Mouse (Mus musculus) hematopoietic stem cell, adult 5-6 weeks (primary cell): Measurements from ENCODE around the gene Nkx1-2. TPM values are rescaled to one million over a fixed set of nuclear protein-coding genes. Genes with fewer than 3 reads are reported as not detected.
A peak's percentile ranks its signal among the peaks of the same experiment; 100 is the strongest.

Source experiments
- ATAC-seq, 2 experiments: fragments of 125-278 bp in 1 of 2; replicated peaks in 1 of 2; 2 replicates each; pipeline ENCODE4 v1.8.0; 2016 to 2017; ENCODE audit warnings: inconsistent platforms in 2 of 2, mild to moderate bottlenecking in 2 of 2, moderate number of reproducible peaks in 2 of 2, low read depth in 1 of 2, moderate TSS enrichment in 1 of 2; ENCODE audit not compliant: low FRiP score in 2 of 2, poor library complexity in 2 of 2, severe bottlenecking in 2 of 2, insufficient read depth in 1 of 2, low TSS enrichment in 1 of 2
- total RNA-seq: library from RNA; stranded (forward); fragments of 172-1452, 232-1000 nt; gene quantifications from 2 replicates; pipeline ENCODE4 v1.2.3, GENCODE M21; 2017

The Nkx1-2 gene
- total RNA-seq = not detected in 2 replicates

DNA sequence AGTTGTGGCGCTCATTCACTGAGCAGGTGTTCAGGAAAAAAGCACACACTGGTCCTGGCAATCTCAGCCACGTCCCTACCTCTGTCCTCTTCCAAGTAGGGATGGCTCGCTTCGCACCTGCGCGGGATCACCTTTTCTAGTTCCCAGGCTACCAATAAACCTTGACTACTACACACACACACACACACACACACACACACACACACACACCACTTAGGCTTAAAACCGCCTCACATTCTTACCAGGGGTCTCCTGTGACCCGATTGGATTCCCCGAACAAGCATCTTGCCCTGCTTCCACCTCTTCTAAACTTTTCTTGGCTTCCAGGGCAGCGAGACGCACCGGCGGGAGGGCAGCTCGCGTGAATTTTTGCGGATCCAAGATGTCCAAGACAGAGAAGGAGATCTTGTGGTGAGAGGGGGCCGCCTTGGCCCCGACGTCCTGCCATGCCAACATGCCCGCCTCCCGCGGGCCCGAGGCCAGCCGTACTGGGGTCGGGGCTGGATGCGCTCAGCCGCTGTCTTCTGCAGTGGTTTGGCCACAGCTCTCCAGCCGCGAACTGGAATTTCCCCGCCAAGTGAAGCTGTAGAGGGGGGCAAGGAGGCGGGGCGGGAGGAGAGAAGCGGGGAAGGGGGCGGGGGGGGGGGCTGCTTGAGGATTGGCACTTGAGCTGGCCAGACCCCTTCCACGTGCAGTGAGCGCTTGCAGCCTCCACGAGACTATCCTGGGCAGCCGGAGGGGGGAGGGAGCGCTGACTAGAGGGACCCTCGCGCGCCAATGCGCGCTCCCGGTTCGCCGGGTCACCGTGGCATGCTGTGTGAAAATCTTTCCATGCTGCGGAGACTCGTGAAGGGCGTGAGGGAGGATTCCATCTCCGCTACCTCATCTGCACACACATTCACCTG lies at the start of gene Nkx1-2:
Gene Nkx1-2 (minus strand): TSS at position 567 of the 905 bp plus-strand sequence.
- no peak; a peak in 1 of 4 replicates for ATAC-seq

DNA sequence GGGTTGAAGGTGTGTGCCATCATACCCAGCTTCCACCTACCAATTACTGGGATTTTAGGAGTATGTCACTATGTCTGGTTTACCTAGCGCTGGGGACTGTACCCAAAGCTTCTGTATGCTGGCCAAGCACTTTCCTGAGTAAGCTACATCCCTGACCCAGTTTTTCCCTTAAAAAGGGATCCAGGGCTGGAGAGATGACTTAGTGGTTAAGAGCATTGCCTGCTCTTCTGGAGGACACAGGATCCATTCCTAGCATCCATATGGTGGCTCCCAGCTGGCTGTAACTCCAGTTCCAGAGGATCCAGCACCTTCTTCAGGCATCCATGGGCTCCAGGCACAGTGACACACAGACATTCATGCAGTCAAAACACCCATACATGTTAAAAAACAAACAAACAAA lies 47.1 kb upstream of the Nkx1-2 start:
- no peak for ATAC-seq

- ATAC-seq = no peak
These were observed 45.3 kb upstream of the Nkx1-2 start for GRCm38 (mm10) chr7:132644605-132645279.

DNA sequence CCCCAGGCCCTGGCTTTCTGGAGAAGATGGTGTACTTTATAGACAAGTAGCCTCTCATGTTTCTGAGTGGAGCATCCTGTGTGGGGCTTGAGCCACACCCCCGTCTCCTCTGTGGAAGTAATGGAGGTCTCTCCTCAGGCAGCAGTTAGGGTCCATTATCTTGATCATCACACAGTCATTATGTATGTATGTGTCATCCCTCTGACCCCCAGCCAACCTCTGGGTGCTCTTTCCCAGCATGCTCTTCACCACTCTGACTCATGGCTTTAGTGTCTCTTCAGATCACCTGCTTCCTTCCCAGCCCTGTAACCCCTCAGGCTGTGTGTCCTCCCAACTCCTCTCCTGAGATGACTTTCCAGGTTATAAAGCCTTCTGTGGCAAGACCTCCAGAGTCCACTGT lies 42.2 kb upstream of the Nkx1-2 start:
- no peak for ATAC-seq

GRCm38 (mm10) chr7:132640946-132641345 lies 41.5 kb upstream of the Nkx1-2 start:
- ATAC-seq = no peak

DNA sequence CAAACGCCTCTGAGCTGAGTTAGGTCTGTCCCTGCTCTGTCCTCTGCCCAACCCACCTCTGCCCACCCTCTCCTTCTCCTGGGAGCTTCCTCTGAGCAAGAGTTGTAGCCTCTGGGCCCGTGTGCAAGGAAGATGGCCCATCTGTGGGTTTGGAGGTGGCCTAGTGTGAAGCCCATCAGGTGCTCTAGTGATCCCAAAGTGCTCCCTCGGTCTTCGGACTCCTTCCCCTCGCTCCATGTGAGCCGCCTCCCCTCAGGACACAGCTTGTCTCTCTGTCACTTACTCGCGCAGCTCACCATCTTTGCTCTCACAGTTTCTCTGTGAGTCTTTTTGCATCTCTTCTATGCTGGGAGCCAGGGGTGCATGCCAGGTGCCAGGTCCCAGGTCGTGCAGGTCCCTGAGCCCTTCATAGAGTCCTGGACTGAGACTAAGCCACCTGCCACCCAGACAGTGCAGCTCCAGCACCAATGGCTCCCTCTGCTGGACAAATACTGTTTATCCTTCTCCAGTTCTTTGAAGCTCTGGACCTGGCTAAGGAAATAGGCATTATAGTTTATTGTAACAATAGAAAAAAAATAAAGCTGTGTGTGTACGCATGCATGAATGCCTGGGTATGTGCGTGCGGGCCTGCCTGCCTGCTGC lies 39.1 kb upstream of the Nkx1-2 start:
- ATAC-seq = peak; percentile 67 to 78; a peak in 3 of 4 replicates

GRCm38 (mm10) chr7:132637292-132637691 lies 37.9 kb upstream of the Nkx1-2 start:
- ATAC-seq = no peak

GRCm38 (mm10) chr7:132631313-132631712 lies 31.9 kb upstream of the Nkx1-2 start:
- no peak for ATAC-seq

DNA sequence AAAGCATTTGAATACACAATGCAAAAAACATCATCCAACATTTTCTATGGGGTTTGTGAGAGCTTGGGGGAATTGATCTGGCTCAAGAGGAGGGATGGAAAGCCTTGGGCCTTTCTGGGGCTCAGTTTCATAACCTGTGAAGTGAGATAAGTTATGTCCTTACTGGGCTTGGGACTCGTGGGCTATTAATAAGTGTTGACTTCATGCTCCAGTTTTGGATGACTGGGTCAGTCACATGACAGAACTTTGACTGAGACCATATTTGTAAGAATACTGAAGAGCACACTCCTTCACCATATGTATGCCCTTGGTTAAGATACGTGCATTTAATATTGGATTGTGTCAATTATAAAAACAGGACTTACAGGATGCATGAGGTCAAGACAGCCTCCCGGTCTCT lies 28.0 kb upstream of the Nkx1-2 start:
- ATAC-seq = no peak

DNA sequence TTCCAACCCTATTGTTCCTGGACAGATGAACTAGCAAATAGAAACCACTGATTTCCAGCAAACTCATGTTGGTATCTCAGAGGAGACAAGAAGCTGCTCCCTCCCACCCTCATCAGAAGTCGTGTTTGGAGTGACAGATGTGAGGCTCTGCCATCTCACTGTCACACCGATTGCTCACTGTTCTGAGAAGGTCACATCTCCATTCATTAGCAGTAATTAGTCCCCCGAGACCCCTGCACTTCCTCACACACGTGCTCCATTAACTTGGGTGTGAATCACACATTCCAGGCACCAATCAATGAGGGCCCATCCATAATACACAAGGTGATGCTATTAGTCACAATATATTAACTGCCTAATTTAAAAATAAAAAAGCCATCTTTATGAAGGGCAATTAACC lies 26.7 kb upstream of the Nkx1-2 start:
- ATAC-seq = no peak

GRCm38 (mm10) chr7:132624161-132624560 lies 24.7 kb upstream of the Nkx1-2 start:
- no peak for ATAC-seq

DNA sequence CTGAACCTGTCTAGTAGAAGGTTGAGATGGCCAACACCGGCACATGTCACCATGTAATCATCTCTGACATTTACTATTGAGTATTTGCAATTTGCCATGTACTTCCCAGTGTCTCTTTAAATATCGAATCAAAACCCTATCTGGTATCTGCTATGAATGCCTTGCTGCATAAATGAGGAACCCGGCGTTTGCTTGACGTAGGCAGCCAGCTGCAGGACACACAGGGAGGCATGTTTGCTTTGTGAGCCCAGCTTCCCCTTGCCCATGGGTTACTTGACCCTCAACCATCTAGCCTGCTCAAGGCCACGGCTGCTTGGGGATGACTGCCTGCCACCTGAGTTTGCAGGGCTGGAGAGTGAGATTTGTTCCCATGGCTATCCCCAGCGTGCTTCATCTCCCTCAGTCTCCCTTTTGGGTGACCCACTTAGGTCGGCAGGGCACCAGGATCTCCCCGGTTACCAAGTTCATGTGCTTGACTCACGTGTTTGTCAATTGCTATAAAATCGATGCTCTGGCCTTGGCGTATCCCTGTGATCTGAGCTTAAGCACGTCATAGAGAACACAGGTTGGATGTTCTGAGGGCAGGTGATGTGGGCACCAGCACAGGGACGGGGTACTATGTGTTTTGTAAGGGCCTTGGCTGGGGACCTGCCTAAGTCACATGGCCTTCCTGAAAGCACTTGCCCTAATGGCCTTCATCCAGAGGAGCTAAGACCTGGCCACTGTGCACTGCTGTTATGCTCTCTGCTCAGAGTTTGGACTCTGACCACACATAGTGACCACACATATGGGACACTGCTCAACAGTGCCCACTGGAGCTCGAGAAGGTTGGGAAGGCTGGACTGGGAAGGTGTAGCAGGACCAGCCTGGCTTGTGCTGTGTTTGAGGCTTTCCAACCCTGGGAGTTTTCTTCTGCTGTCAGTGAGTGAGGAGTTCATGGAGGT lies 20.8 kb upstream of the Nkx1-2 start:
- ATAC-seq = peak in 1 of 2 experiments; percentile 7; a peak in 1 of 4 replicates

DNA sequence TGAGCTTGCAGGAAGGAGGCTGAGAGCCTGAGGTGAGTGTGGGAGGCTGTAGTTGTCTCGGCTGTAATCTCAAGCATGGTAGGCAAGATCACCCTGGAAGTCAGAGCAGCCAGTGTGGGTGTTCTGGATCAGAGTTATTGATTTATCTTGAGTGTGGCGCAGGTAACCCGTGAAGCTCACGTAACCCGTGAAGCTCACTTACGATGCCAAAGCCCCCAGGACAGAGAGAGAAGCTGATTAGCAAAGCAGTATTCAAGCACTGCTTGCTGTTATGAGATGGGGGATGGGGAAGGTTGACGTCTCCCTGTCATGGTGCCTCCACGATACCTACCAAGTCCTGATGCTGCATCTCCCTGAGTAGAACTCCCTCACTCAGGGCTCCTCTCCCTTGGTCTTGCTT lies 20.1 kb upstream of the Nkx1-2 start:
- ATAC-seq = no peak

DNA sequence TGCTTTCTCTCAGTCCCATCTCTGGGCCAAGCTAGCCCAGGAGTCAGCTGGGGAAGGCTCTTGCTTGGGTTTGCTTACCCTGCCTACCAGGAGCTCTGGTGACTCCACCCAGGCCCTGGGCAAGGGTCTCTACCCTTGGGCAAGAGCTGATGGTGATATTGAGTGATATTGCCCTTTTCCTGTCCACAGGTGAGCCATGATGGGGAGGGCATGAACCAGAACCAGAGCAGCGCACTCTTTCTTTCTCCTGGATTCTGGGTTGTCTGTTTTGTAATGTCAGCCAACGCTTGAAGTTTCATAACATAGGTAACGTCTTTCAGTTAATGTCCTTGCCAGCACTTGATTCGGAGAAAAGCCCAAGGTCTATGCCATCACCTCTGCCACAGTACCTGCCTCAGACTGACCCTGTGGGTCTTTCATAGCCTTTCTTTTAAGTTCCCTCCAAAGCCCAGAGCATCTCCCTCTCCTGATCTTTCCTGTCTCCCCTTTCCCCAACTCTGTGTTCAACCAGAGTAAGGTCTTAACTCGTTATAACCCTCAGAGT lies 17.7 kb upstream of the Nkx1-2 start:
- no peak for ATAC-seq

DNA sequence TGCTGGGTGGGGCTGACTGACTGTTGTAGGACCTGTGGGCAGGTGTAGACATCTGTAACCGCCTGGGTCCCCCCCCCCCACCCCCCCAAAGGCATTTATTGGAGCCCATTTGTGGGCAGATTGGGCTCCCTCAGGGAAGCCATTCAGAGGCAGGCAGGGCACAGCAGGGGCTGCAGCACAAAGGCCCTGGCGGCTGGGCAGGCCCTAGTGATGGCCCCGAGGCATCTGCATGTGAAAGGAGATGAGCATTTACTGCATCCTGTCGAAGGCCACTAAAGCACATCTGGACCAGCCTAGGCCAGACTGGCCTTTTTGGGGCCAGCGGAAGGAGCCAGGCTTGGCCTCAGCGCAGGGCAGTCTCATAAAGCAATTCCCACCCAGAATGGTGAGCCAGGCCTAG lies 17.0 kb upstream of the Nkx1-2 start:
- ATAC-seq = no peak

DNA sequence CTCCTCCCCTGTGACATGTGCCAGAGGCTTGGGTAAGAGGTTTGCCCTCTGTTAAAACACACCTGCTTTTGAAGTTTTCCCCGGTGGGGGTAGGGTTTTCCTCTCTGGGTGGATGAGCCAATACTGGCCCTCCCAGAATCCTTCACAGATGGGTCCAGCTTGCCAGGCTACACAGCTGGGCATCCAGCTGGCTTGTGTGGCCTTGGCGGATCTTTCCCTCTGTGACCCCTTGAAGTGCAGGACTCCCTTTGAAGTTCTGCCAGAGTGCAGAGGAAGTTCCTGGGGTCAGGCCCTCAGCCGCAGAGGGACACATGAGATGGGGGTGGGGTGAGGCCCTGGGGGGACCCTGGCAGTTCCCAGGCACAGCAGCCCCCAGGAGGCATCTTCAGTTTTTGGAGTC lies 15.9 kb upstream of the Nkx1-2 start:
- ATAC-seq = no peak

DNA sequence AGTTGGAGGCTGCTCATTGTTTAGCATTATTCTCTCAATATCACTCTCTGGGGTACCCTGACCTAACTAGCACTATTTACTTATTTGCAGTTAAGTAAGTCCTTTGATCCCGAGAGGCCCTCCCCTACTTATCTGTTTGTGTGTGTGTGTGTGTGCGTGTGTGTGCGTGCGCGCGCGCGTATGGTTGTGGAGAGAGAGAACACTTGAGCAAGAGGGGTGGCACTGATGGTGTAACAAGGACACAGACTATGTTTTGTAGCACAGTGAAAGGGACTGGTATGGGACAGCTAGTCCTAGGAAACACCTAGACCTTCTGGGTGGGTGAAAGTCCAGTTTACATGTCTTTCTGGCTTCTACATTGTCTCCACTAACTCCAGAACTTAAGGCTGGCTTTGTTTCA lies 12.1 kb upstream of the Nkx1-2 start:
- ATAC-seq = no peak
